Mouse (Mus musculus) skeletal muscle tissue, postnatal 0 days (tissue): ENCODE measurements around the gene 4921507P07Rik. TPM values are rescaled to one million over a fixed set of nuclear protein-coding genes. Genes with fewer than 3 reads are reported as not detected.

ENCODE experiments used
- microRNA-seq, 2 experiments: library from miRNA; unstranded; fragments of <30 nt; microRNA quantifications; one replicate each; pipeline ENCODE4; 2016
- polyA plus RNA-seq: library from polyadenylated mRNA; unstranded; fragments of >200 nt; fragmentation: Nextera tagmentation; extraction: Ambion mirVana; gene quantifications from 2 replicates; pipeline ENCODE4 v1.2.1, GENCODE M21; 2015

The 4921507P07Rik gene
- polyA plus RNA-seq = 0.22 and 0.35 TPM in 2 replicates

GRCm38 (mm10) chr6:50596301-50597211 lies at the start of gene 4921507P07Rik:
TSS of gene 4921507P07Rik (minus strand) at chr6:50596632.

GRCm38 (mm10) chr6:50566141-50566996 lies 30.1 kb downstream of the 4921507P07Rik start, which contains the start of gene Cycs:
TSS of gene Cycs (minus strand) at chr6:50566538.

Small RNA genes lying within 50 kb of the gene (microRNA-seq; reads per million reads assigned to microRNA genes)
- 0 reads per million in 2 experiments for gene Mir6371

Other genes starting within 250 kb of the 4921507P07Rik start
- 4.2 and 4.9 TPM in 2 replicates for gene Osbpl3, start 140.4 kb downstream of the 4921507P07Rik start, polyA plus RNA-seq
- gene Cycs, start 30.1 kb downstream of the 4921507P07Rik start, polyA plus RNA-seq = 193 and 235 TPM in 2 replicates
- not detected in 2 replicates for gene Npvf, start 57.8 kb upstream of the 4921507P07Rik start, polyA plus RNA-seq